Mouse (Mus musculus): ENCODE data around the gene Pik3ca. TPM values are rescaled to one million over a fixed set of nuclear protein-coding genes. Genes with fewer than 3 reads are reported as not detected.

Pik3ca gene
- polyA plus RNA-seq, 1 experiment from 2014 or later, result 17.3 TPM

DNA sequence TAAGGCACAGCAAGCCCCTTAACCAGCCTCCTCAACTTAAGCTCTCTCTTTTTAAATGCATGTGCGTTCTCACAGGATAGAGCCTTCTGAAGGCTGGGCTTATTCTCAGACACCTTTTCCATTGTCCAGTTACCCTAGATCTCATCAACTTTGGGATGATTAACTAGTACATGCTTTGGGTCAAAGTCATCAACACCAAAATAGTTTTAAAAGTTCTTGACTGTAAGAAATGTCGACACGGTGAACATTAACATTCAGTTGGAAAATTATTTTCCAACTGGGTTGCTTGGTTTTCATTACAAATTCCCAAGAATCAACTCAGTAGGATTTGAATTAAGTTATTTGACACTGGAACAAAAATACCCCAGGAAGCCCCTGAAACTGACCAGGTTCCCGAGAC, 4.6 kb upstream of the Pik3ca start:
- ATAC-seq (ENCODE audit: insufficient read depth) (no peak), DNase-seq (no peak)
- H3K27ac ChIP-seq (ENCODE audit: low read depth), result no peak overlapping the region
- no peak overlapping the region for H3K9ac ChIP-seq
- no peak overlapping the region for H3K4me2 ChIP-seq
- no peak for TF ChIP-seq CTCF (IDR thresholded peaks at IDR 0.05; ENCODE audit: low read depth)
- H3K36me3 ChIP-seq (ENCODE audit: insufficient read depth), result no peaks in the 10 kb centered on the region
- H3K9me3 ChIP-seq (ENCODE audit: low read depth, low read length), result no peaks in the 10 kb centered on the region
- H3K4me3 ChIP-seq (ENCODE audit: low read depth, low read length), result no peak overlapping the region
- WGBS, result 87% methylated on average over 4 of the region's 4 CpGs
- no peaks in the 10 kb centered on the region for H3K27me3 ChIP-seq (ENCODE audit: insufficient read depth, low read length)
- no peaks in the 10 kb centered on the region for H3K4me1 ChIP-seq (ENCODE audit: insufficient read depth)

DNA sequence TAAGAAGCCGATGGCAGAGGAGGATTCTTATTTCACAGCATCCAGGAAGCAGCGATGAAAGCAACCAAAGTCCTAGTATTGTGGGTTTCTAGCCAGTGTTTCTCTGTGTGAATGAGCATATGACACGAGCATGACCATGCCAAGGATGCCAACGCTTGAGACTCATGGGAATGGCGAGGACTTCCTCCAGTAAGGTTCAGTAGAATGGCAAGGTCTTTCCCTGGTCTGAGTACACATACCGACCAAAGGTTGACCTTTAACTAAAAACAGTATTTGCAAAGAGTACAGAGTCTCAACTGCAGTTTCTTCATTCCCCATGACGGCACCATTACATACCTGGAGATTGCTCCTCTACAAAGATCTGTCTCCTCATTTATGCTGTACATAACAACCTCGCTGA, 3.5 kb upstream of the Pik3ca start:
- H3K36me3 ChIP-seq (ENCODE audit: insufficient read depth), result no peaks in the 10 kb centered on the region
- no peak for TF ChIP-seq CTCF (IDR thresholded peaks at IDR 0.05; ENCODE audit: low read depth)
- 82% methylated on average over 8 of the region's 8 CpGs for WGBS
- no peaks in the 10 kb centered on the region for H3K9me3 ChIP-seq (ENCODE audit: low read depth, low read length)
- no peak overlapping the region for H3K9ac ChIP-seq
- no peaks in the 10 kb centered on the region for H3K27me3 ChIP-seq (ENCODE audit: insufficient read depth, low read length)
- H3K27ac ChIP-seq (ENCODE audit: low read depth), result no peak overlapping the region
- H3K4me1 ChIP-seq (ENCODE audit: insufficient read depth), result peaks cover 5% of the 10 kb centered on the region; the same call in 1 of the 2 replicates
- no peak for ATAC-seq (ENCODE audit: insufficient read depth)
- H3K4me3 ChIP-seq (ENCODE audit: low read depth, low read length), result no peak overlapping the region
- no peak for DNase-seq
- no peak overlapping the region for H3K4me2 ChIP-seq

GRCm38 (mm10) chr3:32395771-32396551, 1.5 kb upstream of the Pik3ca start:
- WGBS, result 15% methylated on average over 23 of the region's 24 CpGs
- peak; percentile 7; the same call in 1 of the 2 replicates for ATAC-seq (ENCODE audit: insufficient read depth)

GRCm38 (mm10) chr3:32396794-32397460, 544 bp upstream of the Pik3ca start:
- peak; percentile 34; the same call in 1 of the 2 replicates for TF ChIP-seq CTCF (IDR thresholded peaks at IDR 0.05; ENCODE audit: low read depth)
- no peaks in the 10 kb centered on the region for H3K36me3 ChIP-seq (ENCODE audit: insufficient read depth)
- H3K27me3 ChIP-seq (ENCODE audit: insufficient read depth, low read length), result no peaks in the 10 kb centered on the region
- peaks cover 13% of the 10 kb centered on the region; the same call in 1 of the 2 replicates for H3K4me1 ChIP-seq (ENCODE audit: insufficient read depth)
- under 1% methylated on average over 51 of the region's 77 CpGs for WGBS
- peak overlapping the region; percentile 78 for H3K4me2 ChIP-seq
- peak overlapping the region; percentile 94 for H3K9ac ChIP-seq
- DNase-seq, result peak; percentile 99
- H3K27ac ChIP-seq (ENCODE audit: low read depth), result peak overlapping the region; percentile 99
- ATAC-seq (ENCODE audit: insufficient read depth), result peak; percentile 98
- H3K9me3 ChIP-seq (ENCODE audit: low read depth, low read length), result no peaks in the 10 kb centered on the region
- H3K4me3 ChIP-seq (ENCODE audit: low read depth, low read length), result peak overlapping the region; percentile 87

More at GRCm38 (mm10) chr3:32395771-32396551, 1.5 kb upstream of the Pik3ca start:
- DNase-seq, result peak; percentile 76
- Histone ChIP-seq H3K4me1 (ENCODE audit: insufficient read depth) (peaks cover 13% of the 10 kb centered on the region; the same call in 1 of the 2 replicates), H3K36me3 (ENCODE audit: insufficient read depth) (no peaks in the 10 kb centered on the region), H3K9me3 (ENCODE audit: low read depth, low read length) (no peaks in the 10 kb centered on the region), H3K27ac (ENCODE audit: low read depth) (peak overlapping the region; percentile 94), H3K4me3 (ENCODE audit: low read depth, low read length) (peak overlapping the region; percentile 87), H3K27me3 (ENCODE audit: insufficient read depth, low read length) (no peaks in the 10 kb centered on the region), H3K4me2 (peak overlapping the region; percentile 78), H3K9ac (peak overlapping the region; percentile 60)
- no peak for TF ChIP-seq CTCF (IDR thresholded peaks at IDR 0.05; ENCODE audit: low read depth)

DNA sequence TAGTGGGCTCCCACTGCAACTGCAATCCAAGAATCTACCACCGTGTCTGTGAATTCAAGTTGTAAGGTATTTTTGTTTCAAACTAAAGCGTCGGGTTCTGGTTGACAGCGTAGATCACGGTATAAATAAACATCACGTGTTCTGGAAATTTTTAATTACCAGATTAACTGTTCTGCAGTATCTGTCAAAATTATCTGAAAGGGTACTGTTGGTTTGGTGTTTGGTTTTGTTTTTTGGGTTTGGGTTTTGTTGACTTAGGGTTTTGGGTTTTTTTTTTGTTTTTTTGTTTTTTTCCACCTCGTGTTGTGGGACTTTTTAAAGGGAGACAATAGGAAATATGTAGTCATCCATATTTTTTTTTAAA, 686 bp downstream of the Pik3ca start:
- peak overlapping the region; percentile 99 for H3K27ac ChIP-seq (ENCODE audit: low read depth)
- H3K9me3 ChIP-seq (ENCODE audit: low read depth, low read length), result no peaks in the 10 kb centered on the region
- no peaks in the 10 kb centered on the region for H3K27me3 ChIP-seq (ENCODE audit: insufficient read depth, low read length)
- H3K36me3 ChIP-seq (ENCODE audit: insufficient read depth), result no peaks in the 10 kb centered on the region
- under 1% methylated on average over 7 of the region's 7 CpGs for WGBS
- DNase-seq (no peak), ATAC-seq (ENCODE audit: insufficient read depth) (no peak)
- TF ChIP-seq CTCF (IDR thresholded peaks at IDR 0.05; ENCODE audit: low read depth), result no peak
- peaks cover 13% of the 10 kb centered on the region; the same call in 1 of the 2 replicates for H3K4me1 ChIP-seq (ENCODE audit: insufficient read depth)
- H3K4me2 ChIP-seq, result peak overlapping the region; percentile 78
- peak overlapping the region; percentile 87 for H3K4me3 ChIP-seq (ENCODE audit: low read depth, low read length)
- peak overlapping the region; percentile 94 for H3K9ac ChIP-seq

GRCm38 (mm10) chr3:32398623-32399022, 1.2 kb downstream of the Pik3ca start:
- no peak for ATAC-seq (ENCODE audit: insufficient read depth)
- H3K9ac ChIP-seq, result peak overlapping the region; percentile 19; the same call in 1 of the 2 replicates
- 10% methylated on average over 4 of the region's 4 CpGs for WGBS

DNA sequence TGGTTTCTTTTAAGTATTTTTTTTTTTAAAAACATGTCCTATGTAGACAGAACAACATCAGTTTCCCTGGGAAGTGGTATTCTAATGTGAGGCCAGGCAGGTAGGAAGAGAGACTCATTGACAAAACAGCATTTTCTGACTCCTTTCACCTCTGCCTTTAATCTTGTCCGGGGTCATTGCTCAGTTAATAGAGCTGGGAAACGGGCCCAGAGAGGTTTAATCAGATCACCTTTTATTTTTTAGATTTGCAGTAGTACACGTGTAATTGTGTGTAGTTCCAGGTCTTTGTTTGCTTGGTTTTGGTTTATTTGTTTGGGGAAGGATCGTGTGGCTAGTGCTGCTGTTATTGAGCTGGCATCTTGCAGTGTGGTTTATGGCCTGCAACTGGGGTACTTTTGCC, 1.9 kb downstream of the Pik3ca start:
- no peak overlapping the region; the same call in 1 of the 2 replicates for H3K9ac ChIP-seq
- H3K4me1 ChIP-seq (ENCODE audit: insufficient read depth), result peaks cover 16% of the 10 kb centered on the region; the same call in 1 of the 2 replicates
- peak overlapping the region; percentile 28; the same call in 1 of the 2 replicates for H3K4me2 ChIP-seq
- no peak for TF ChIP-seq CTCF (IDR thresholded peaks at IDR 0.05; ENCODE audit: low read depth)
- 35% methylated on average over 4 of the region's 4 CpGs for WGBS
- DNase-seq (no peak), ATAC-seq (ENCODE audit: insufficient read depth) (no peak)
- no peak overlapping the region for H3K4me3 ChIP-seq (ENCODE audit: low read depth, low read length)
- no peaks in the 10 kb centered on the region for H3K9me3 ChIP-seq (ENCODE audit: low read depth, low read length)
- H3K36me3 ChIP-seq (ENCODE audit: insufficient read depth), result no peaks in the 10 kb centered on the region
- no peaks in the 10 kb centered on the region for H3K27me3 ChIP-seq (ENCODE audit: insufficient read depth, low read length)
- H3K27ac ChIP-seq (ENCODE audit: low read depth), result no peak overlapping the region

More at GRCm38 (mm10) chr3:32398623-32399022, 1.2 kb downstream of the Pik3ca start:
- Histone ChIP-seq H3K4me3 (ENCODE audit: low read depth, low read length) (peak overlapping the region; percentile 87), H3K4me2 (peak overlapping the region; percentile 78), H3K4me1 (ENCODE audit: insufficient read depth) (peaks cover 15% of the 10 kb centered on the region; the same call in 1 of the 2 replicates), H3K27ac (ENCODE audit: low read depth) (no peak overlapping the region), H3K27me3 (ENCODE audit: insufficient read depth, low read length) (no peaks in the 10 kb centered on the region), H3K36me3 (ENCODE audit: insufficient read depth) (no peaks in the 10 kb centered on the region), H3K9me3 (ENCODE audit: low read depth, low read length) (no peaks in the 10 kb centered on the region)
- DNase-seq, result no peak
- TF ChIP-seq CTCF (IDR thresholded peaks at IDR 0.05; ENCODE audit: low read depth), result no peak

Data from lung, embryonic 14.5 days (tissue).